Mouse (Mus musculus) limb, embryonic 11.5 days (tissue): ENCODE data around the gene Ctrc. TPM values are rescaled to one million over a fixed set of nuclear protein-coding genes. Genes with fewer than 3 reads are reported as not detected.

Experiments used
- ATAC-seq: fragments of 200-750 bp; cut with Nextera tagmentation; 2 replicates; pipeline ENCODE4 v1.8.0; 2017; ENCODE audit warnings: low read depth; ENCODE audit not compliant: insufficient number of reproducible peaks, low FRiP score, low TSS enrichment
- DNase-seq: peaks from one replicate; pipeline ENCODE4 v3.0.0-alpha.2; 2015; ENCODE audit warnings: low spot score
- H3K27ac ChIP-seq: fragments of 300-500 bp; sonication (generic); replicated peaks from 2 replicates; pipeline ENCODE4 v1.5.1; 2014; ENCODE audit warnings: low read depth, mild to moderate bottlenecking, low read length
- H3K27me3 ChIP-seq: fragments of 300-500 bp; sonication (generic); 2 replicates; pipeline ENCODE4 v1.6.1; 2014; ENCODE audit warnings: mild to moderate bottlenecking, low read length, mixed read lengths; ENCODE audit not compliant: control insufficient read depth, insufficient read depth
- H3K36me3 ChIP-seq: fragments of 300-500 bp; sonication (generic); 2 replicates; pipeline ENCODE4 v1.6.1; 2014; ENCODE audit warnings: mild to moderate bottlenecking, low read length, moderate library complexity, mixed read lengths; ENCODE audit not compliant: control insufficient read depth, insufficient read depth
- H3K4me1 ChIP-seq: fragments of 300-500 bp; sonication (generic); 2 replicates; pipeline ENCODE4 v1.6.1; 2014; ENCODE audit warnings: low read length, mixed read lengths; ENCODE audit not compliant: control insufficient read depth, insufficient read depth
- H3K4me2 ChIP-seq: fragments of 300-500 bp; sonication (generic); 2 replicates; pipeline ENCODE4 v1.6.1; 2014; ENCODE audit warnings: low read depth, mild to moderate bottlenecking, moderate library complexity; ENCODE audit not compliant: severe bottlenecking
- H3K4me3 ChIP-seq: fragments of 300-500 bp; sonication (generic); 2 replicates; pipeline ENCODE4 v1.5.1; 2014; ENCODE audit warnings: low read depth, low read length
- H3K9ac ChIP-seq: fragments of 300-500 bp; sonication (generic); 2 replicates; pipeline ENCODE4 v1.6.1; 2014; ENCODE audit warnings: mild to moderate bottlenecking, low read length
- H3K9me3 ChIP-seq: fragments of 300-500 bp; sonication (generic); 2 replicates; pipeline ENCODE4 v1.6.1; 2016; ENCODE audit warnings: low read length; ENCODE audit not compliant: control insufficient read depth
- WGBS: fragments of 180-500 bp; shearing (Covaris S2); extraction: QIAGEN DNeasy Blood & Tissue Kit; methylation state at CpG from one replicate; pipeline ENCODE4 v1.1.7; 2014; 5-methylcytosine and 5-hydroxymethylcytosine counted together
- polyA plus RNA-seq: library from polyadenylated mRNA; unstranded; fragments of >200 nt; fragmentation: Nextera tagmentation; extraction: Ambion mirVana; gene quantifications from 2 replicates; pipeline ENCODE4 v1.2.1, GENCODE M21; 2014

The Ctrc gene
- polyA plus RNA-seq, 1 experiment from 2014 or later, result not detected

DNA sequence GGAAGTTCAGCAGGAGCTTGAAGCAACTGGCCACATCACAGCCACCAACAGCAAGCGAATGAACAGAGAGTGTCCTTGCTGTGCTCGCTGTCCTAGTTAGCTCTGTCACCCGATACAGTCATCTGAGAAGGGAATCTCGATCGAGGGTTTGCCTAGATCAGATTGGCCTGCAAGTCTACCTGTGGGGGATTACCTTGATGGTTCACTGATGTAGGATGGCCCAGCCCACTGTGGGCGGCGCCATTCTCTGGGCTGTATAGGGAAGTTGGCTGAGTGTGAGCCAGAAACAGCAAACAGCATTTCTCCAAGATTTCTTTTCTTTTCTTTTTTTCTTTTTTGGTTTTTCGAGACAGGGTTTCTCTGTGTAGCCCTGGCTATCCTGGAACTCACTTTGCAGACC, 18.3 kb upstream of the Ctrc start:
- no peaks in the 10 kb centered on the region for H3K4me1 ChIP-seq
- no peaks in the 10 kb centered on the region for H3K9me3 ChIP-seq
- no peak overlapping the region for H3K4me3 ChIP-seq

DNA sequence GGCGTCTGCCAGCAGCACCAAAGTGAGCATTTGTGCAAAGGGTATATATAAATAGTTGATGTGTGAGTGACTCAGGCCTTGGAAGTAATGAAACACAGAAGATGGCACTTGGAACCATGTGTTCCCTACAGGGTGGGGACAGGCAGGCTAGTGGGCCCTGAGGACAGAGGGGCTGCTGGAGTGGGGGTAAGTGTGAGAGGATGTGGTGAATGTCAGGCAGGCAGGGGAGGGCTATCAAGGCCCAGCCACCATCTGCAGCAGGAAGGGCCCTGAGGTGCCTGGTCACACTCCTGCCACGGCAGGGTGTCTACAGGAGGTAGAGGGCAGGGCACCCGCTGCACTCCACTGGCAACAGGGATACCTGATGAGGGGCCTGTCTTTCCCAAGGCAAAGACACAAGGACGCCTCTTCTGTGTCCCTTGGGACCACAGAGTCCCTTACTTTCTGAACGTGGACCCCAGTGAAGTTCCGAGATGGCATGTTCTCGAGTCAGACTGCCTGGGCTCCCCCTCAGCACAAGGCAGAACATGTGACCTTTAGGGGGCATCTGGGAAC, 17.6 kb upstream of the Ctrc start:
- Histone ChIP-seq H3K9ac (peak overlapping the region; percentile 27; the same call in 1 of the 2 replicates), H3K9me3 (no peaks in the 10 kb centered on the region), H3K4me3 (no peak overlapping the region), H3K4me2 (no peak overlapping the region), H3K4me1 (no peaks in the 10 kb centered on the region), H3K27ac (no peak overlapping the region), H3K27me3 (no peaks in the 10 kb centered on the region), H3K36me3 (peaks cover 2% of the 10 kb centered on the region; the same call in 1 of the 2 replicates)
- DNase-seq (no peak), ATAC-seq (no peak)
- 90% methylated on average over 7 of the region's 7 CpGs for WGBS

More for the DNA sequence above, 18.3 kb upstream of the Ctrc start:
- WGBS, result 96% methylated on average over 8 of the region's 8 CpGs
- no peaks in the 10 kb centered on the region for H3K27me3 ChIP-seq
- DNase-seq (no peak), ATAC-seq (no peak)
- H3K4me2 ChIP-seq, result no peak overlapping the region
- H3K36me3 ChIP-seq, result peaks cover 2% of the 10 kb centered on the region; the same call in 1 of the 2 replicates
- no peak overlapping the region for H3K27ac ChIP-seq
- H3K9ac ChIP-seq, result no peak overlapping the region

GRCm38 (mm10) chr4:141862867-141863266, 16.7 kb upstream of the Ctrc start:
- peaks cover 2% of the 10 kb centered on the region; the same call in 1 of the 2 replicates for H3K36me3 ChIP-seq
- no peak for ATAC-seq
- H3K27me3 ChIP-seq, result no peaks in the 10 kb centered on the region
- DNase-seq, result no peak
- H3K9ac ChIP-seq, result no peak overlapping the region
- H3K4me2 ChIP-seq, result no peak overlapping the region
- WGBS, result 80% methylated on average over 5 of the region's 5 CpGs
- no peaks in the 10 kb centered on the region for H3K9me3 ChIP-seq
- no peak overlapping the region for H3K4me3 ChIP-seq
- H3K4me1 ChIP-seq, result no peaks in the 10 kb centered on the region
- H3K27ac ChIP-seq, result no peak overlapping the region

GRCm38 (mm10) chr4:141861591-141862295, 15.6 kb upstream of the Ctrc start:
- H3K9me3 ChIP-seq, result no peaks in the 10 kb centered on the region
- no peak overlapping the region for H3K9ac ChIP-seq
- H3K4me2 ChIP-seq, result no peak overlapping the region
- WGBS, result 87% methylated on average over 17 of the region's 17 CpGs
- H3K4me1 ChIP-seq, result no peaks in the 10 kb centered on the region
- H3K4me3 ChIP-seq, result no peak overlapping the region
- DNase-seq (no peak), ATAC-seq (no peak)
- H3K36me3 ChIP-seq, result peaks cover 2% of the 10 kb centered on the region; the same call in 1 of the 2 replicates
- no peaks in the 10 kb centered on the region for H3K27me3 ChIP-seq
- no peak overlapping the region for H3K27ac ChIP-seq

DNA sequence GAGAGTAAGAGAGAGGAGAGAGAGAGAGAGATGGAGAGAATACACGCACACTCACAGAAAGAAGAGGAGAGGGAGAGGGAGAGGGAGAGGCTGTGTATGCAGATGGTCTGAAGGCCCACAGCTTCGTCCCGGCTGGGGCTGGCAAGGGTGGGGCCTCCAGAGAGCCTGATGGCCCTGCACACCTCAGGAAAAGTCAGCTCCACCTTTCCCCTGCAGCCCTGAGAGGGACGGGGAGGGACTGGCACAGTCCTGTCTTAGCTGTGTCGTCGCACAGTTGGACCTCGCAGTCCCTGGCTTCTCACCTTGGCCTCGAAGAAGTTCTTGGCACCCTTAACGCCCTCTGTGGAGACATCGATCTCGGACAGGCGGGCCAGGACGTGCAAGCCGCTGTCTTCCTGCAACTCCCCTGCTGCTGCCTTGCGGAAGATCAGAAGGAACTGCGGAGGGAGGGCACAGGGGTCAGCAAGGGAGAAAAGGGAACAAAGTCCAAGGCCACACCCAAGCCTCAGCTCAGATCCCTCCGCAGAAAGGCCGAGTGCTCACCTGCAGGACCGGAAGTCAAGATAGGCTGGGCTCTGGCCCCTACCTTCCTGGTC, 14.2 kb upstream of the Ctrc start:
- Histone ChIP-seq H3K9me3 (no peaks in the 10 kb centered on the region), H3K36me3 (peaks cover 2% of the 10 kb centered on the region; the same call in 1 of the 2 replicates), H3K4me2 (no peak overlapping the region), H3K27ac (no peak overlapping the region), H3K4me1 (no peaks in the 10 kb centered on the region), H3K4me3 (no peak overlapping the region), H3K9ac (no peak overlapping the region), H3K27me3 (no peaks in the 10 kb centered on the region)
- DNase-seq, result no peak
- ATAC-seq, result no peak
- WGBS, result 55% methylated on average over 19 of the region's 19 CpGs

GRCm38 (mm10) chr4:141859351-141859750, 13.2 kb upstream of the Ctrc start:
- H3K4me2 ChIP-seq, result no peak overlapping the region
- H3K9me3 ChIP-seq, result no peaks in the 10 kb centered on the region
- no peak overlapping the region for H3K4me3 ChIP-seq
- no peaks in the 10 kb centered on the region for H3K27me3 ChIP-seq
- H3K9ac ChIP-seq, result no peak overlapping the region
- ATAC-seq, result no peak
- H3K27ac ChIP-seq, result no peak overlapping the region
- H3K4me1 ChIP-seq, result no peaks in the 10 kb centered on the region
- no peak for DNase-seq
- peaks cover 2% of the 10 kb centered on the region; the same call in 1 of the 2 replicates for H3K36me3 ChIP-seq
- WGBS, result 92% methylated on average over 14 of the region's 14 CpGs

DNA sequence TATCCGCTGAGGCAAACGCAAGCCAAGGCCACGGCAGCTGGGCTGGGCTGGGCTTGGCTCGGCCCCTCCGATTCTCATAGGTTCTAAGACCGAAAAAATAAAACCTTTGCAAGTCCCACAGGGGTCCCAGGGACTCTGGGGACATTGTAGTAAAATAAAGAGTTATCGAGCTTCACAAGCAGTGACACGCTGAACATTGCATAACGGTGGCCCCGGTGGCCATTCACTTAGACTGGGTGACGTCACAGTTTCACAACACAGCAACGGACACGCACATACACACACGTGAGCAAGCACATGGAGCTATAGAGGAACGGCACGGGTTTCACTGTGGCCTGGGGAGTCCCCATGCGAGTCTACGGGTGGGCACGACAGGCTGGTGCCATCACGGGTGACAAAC, 12.3 kb upstream of the Ctrc start:
- ATAC-seq (no peak), DNase-seq (no peak)
- H3K27me3 ChIP-seq, result no peaks in the 10 kb centered on the region
- no peak overlapping the region for H3K4me2 ChIP-seq
- H3K27ac ChIP-seq, result no peak overlapping the region
- no peak overlapping the region for H3K4me3 ChIP-seq
- H3K9me3 ChIP-seq, result no peaks in the 10 kb centered on the region
- no peaks in the 10 kb centered on the region for H3K4me1 ChIP-seq
- WGBS, result 94% methylated on average over 20 of the region's 20 CpGs
- no peak overlapping the region for H3K9ac ChIP-seq
- H3K36me3 ChIP-seq, result peaks cover 2% of the 10 kb centered on the region; the same call in 1 of the 2 replicates

DNA sequence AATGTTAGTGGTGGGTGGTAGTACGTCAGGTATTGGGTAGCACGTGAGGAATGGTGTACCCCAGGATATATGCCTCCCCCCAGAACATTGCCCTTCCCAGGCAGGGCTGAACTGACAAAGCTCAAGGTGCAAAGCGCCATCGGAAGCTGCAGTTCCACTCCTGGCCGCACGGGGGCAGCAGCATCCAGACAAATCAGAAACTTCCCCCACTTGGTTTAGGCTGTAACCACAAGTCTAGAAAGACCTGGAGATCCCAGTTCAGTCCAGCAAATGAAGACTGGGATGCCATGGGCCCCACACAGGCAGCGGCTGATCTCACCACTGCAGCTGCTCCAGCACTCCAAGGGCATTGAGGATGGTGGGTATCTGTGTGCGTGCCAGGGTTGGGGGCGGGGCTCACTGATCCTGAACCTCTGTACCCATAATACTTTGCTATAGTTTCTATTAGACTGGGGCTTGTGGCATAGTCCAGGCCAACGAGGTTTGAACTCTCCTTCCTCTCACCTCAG, 11.3 kb upstream of the Ctrc start:
- H3K4me1 ChIP-seq, result no peaks in the 10 kb centered on the region
- ATAC-seq (peak; percentile 51), DNase-seq (peak; percentile 92)
- H3K36me3 ChIP-seq, result peaks cover 2% of the 10 kb centered on the region; the same call in 1 of the 2 replicates
- H3K4me3 ChIP-seq, result no peak overlapping the region
- H3K27ac ChIP-seq, result no peak overlapping the region
- no peak overlapping the region for H3K9ac ChIP-seq
- H3K4me2 ChIP-seq, result no peak overlapping the region
- no peaks in the 10 kb centered on the region for H3K27me3 ChIP-seq
- H3K9me3 ChIP-seq, result no peaks in the 10 kb centered on the region
- WGBS, result 22% methylated on average over 10 of the region's 10 CpGs
